ENCODE assay signal across 11 mouse cellular contexts in the genomic region with DNA sequence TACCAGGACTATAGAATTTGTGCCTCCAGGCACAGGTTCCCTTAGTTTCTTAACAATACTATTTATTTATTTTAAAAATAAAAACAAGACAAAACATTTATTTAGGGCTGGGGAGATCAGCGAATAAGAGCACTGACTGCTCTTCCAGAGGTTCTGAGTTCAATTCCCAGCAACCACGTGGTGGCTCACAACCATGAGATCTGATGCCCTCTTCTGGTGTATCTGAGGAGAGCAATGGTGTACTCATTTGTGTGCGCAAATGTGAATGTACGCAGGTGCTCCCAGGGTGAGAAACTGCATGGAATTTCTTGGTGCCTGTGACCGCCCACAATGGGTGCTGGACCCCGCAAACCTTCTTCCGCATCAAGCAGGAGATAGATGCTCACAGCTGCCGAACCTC. TPM values are rescaled to one million over a fixed set of nuclear protein-coding genes. Genes with fewer than 3 reads are reported as not detected.
A peak's percentile ranks its signal among the peaks of the same experiment; 100 is the strongest.
DNase-seq lines count a peak whose midpoint lies in the region; ATAC-seq and TF ChIP-seq lines count a peak whose summit lies in the region.
"Had no signal": no experiment of that assay in that cellular context is flagged by ENCODE, and none has a peak within 500 bp of the region (broad histone marks: within the 10 kb centered on the region; RNA-seq: fewer than 3 reads in every experiment).

No protein-coding gene starts in this region.

- ATAC-seq in erythroid progenitor cell, adult 5-6 weeks (replicated peaks; ENCODE audit: low FRiP score, poor library complexity, severe bottlenecking) = 0 out of 2 replicates have a peak, but pooled peaks have one; percentile 1

- no peaks in the 10 kb centered on the region for H3K27me3 ChIP-seq in E14TG2a.4 (ENCODE audit: insufficient read depth, low read length)
- H3K27me3 ChIP-seq: forebrain, embryonic 15.5 days; limb, embryonic 15.5 days; midbrain, embryonic 12.5 days had no signal

- H3K4me1 ChIP-seq in E14TG2a.4 (replicated peaks; ENCODE audit: low read depth, low read length) = peaks cover 90% of the 10 kb centered on the region
- H3K4me1 ChIP-seq: midbrain, embryonic 12.5 days had no signal

- H3K4me3 ChIP-seq in E14TG2a.4 (replicated peaks; ENCODE audit: low read length) = 0 out of 2 replicates have a peak overlapping the region, but pooled peaks have one; percentile 17
- H3K4me3 ChIP-seq: forebrain, embryonic 15.5 days; limb, embryonic 15.5 days; midbrain, embryonic 12.5 days had no signal

- no peaks in the 10 kb centered on the region for H3K9me3 ChIP-seq in E14TG2a.4 (ENCODE audit: low read length)
- H3K9me3 ChIP-seq: forebrain, embryonic 15.5 days; limb, embryonic 15.5 days; midbrain, embryonic 12.5 days had no signal

- peaks cover 88% of the 10 kb centered on the region for H3K36me3 ChIP-seq in E14TG2a.4 (ENCODE audit: insufficient read depth, low read length)

- peak; percentile 29 to 41 for DNase-seq in cerebellum, postnatal 10 days
- DNase-seq in cerebellum, adult 8-10 months = no peak
- DNase-seq in kidney, postnatal 10 days = peak; percentile 33
- DNase-seq in kidney, adult 9 months = no peak
- no peak for DNase-seq in natural killer cell, adult 2 months (ENCODE audit: low spot score in 2 of 2)
- no peak for DNase-seq in heart, adult 9 months (ENCODE audit: low spot score in 2 of 2)

- no peak; the same call in 1 of the 2 replicates for TF ChIP-seq CTCF in E14TG2a.4 (conservative IDR thresholded peaks at IDR 0.05; ENCODE audit: low read length)

RNA-seq across cellular contexts. Expression of a gene that starts 8.6 kb away (rescaled TPM):
- total RNA-seq in erythroid progenitor cell, adult 5-6 weeks (2015; ENCODE audit: low replicate concordance) = 83.8 and 161 TPM in 2 replicates
- total RNA-seq in erythroid progenitor cell, adult 5-6 weeks (2017; ENCODE audit: low replicate concordance) = 81.5 and 115 TPM in 2 replicates

RNA-seq across cellular contexts. Expression of a gene that starts 8.8 kb away (rescaled TPM):
- 13.0 and 23.1 TPM in 2 replicates for total RNA-seq in erythroid progenitor cell, adult 5-6 weeks (2015; ENCODE audit: low replicate concordance)
- total RNA-seq in erythroid progenitor cell, adult 5-6 weeks (2017; ENCODE audit: low replicate concordance) = 7.3 and 7.9 TPM in 2 replicates

RNA-seq across cellular contexts. Expression of a gene that starts 10.9 kb away (rescaled TPM):
- 170 and 189 TPM in 2 replicates for total RNA-seq in erythroid progenitor cell, adult 5-6 weeks (2015; ENCODE audit: low replicate concordance)
- total RNA-seq in erythroid progenitor cell, adult 5-6 weeks (2017; ENCODE audit: low replicate concordance) = 173 and 197 TPM in 2 replicates

Comparison
In these comparisons a context has a peak if more than half of its experiments do, and no peak if none do; other contexts are left out.
1. DNase-seq: peak in cerebellum, postnatal 10 days (2 of 2) and kidney, postnatal 10 days (single experiment); none in cerebellum, adult 8-10 months (single experiment), kidney, adult 9 months (single experiment), natural killer cell, adult 2 months (0 of 2) and heart, adult 9 months (0 of 2).